Mouse (Mus musculus): Measurements from ENCODE around the gene Ggta1.

DNA sequence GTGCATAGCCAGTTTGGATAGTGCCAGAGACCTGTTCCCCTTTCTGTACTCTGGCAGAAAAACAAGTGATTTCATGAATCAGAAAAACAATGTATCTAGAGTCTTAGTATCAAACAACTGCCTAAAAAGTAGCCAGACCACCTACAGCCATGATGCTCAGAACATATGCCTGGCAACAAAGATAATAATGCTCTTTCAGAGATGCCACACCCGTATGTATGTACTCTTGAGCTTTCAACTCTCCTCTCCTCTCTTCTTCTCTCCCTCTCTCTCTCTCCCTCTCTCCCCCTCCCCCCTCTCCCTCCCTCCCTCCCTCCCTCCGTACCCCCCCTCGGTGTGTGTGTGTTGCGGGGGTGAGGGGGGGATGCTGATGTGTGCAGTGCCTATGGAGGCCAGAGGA lies 43.8 kb downstream of the Ggta1 start:
- TF ChIP-seq POLR2A (IDR thresholded peaks at IDR 0.05; ENCODE audit: extremely low read depth, insufficient read depth, low read length) (no peak), CTCF (IDR thresholded peaks at IDR 0.05; ENCODE audit: extremely low read depth, insufficient read depth, low read length) (no peak)
